Mouse (Mus musculus) liver, embryonic 11.5 days (tissue): ENCODE results near the gene Rps19. TPM values are rescaled to one million over a fixed set of nuclear protein-coding genes. Genes with fewer than 3 reads are reported as not detected.

Source experiments
- ATAC-seq: fragments of 200-750 bp; cut with Nextera tagmentation; replicated peaks from 2 replicates; pipeline ENCODE4 v1.8.0; 2017; ENCODE audit warnings: moderate number of reproducible peaks, mild to moderate bottlenecking, moderate TSS enrichment, moderate library complexity; ENCODE audit not compliant: low FRiP score
- DNase-seq: peaks from one replicate; pipeline ENCODE4 v3.0.0-alpha.2; 2017; ENCODE audit warnings: low spot score
- H3K27ac ChIP-seq: fragments of 300-500 bp; sonication (generic); 2 replicates; pipeline ENCODE4 v1.5.1; 2014; ENCODE audit warnings: mild to moderate bottlenecking, low read depth, low read length, control low read depth
- H3K27me3 ChIP-seq: fragments of 300-500 bp; sonication (generic); replicated peaks from 2 replicates; pipeline ENCODE4 v1.6.1; 2014; ENCODE audit warnings: low read length, mixed read lengths; ENCODE audit not compliant: control insufficient read depth, insufficient read depth
- H3K36me3 ChIP-seq: fragments of 300-500 bp; sonication (generic); 2 replicates; pipeline ENCODE4 v1.6.1; 2014; ENCODE audit warnings: mild to moderate bottlenecking, low read length, moderate library complexity, mixed read lengths; ENCODE audit not compliant: control insufficient read depth, insufficient read depth
- H3K4me1 ChIP-seq: fragments of 300-500 bp; sonication (generic); replicated peaks from 2 replicates; pipeline ENCODE4 v1.6.1; 2014; ENCODE audit warnings: low read length, mixed read lengths; ENCODE audit not compliant: control insufficient read depth, insufficient read depth
- H3K4me2 ChIP-seq: fragments of 300-500 bp; sonication (generic); 2 replicates; pipeline ENCODE4 v1.6.1; 2014; ENCODE audit warnings: mild to moderate bottlenecking, control low read depth, moderate library complexity
- H3K4me3 ChIP-seq: fragments of 300-500 bp; sonication (generic); 2 replicates; pipeline ENCODE4 v1.5.1; 2014; ENCODE audit warnings: low read depth, low read length, control low read depth
- H3K9ac ChIP-seq: fragments of 300-500 bp; sonication (generic); 2 replicates; pipeline ENCODE4 v1.6.1; 2014; ENCODE audit warnings: low read depth, low read length, control low read depth
- H3K9me3 ChIP-seq: fragments of 300-500 bp; sonication (generic); 2 replicates; pipeline ENCODE4 v1.6.1; 2016; ENCODE audit warnings: low read length, inconsistent platforms, mixed read lengths; ENCODE audit not compliant: control insufficient read depth
- WGBS: fragments of 180-500 bp; shearing (Covaris S2); extraction: QIAGEN DNeasy Blood & Tissue Kit; methylation state at CpG from one replicate; pipeline ENCODE4 v1.1.7; 2014; 5-methylcytosine and 5-hydroxymethylcytosine counted together
- polyA plus RNA-seq: library from polyadenylated mRNA; unstranded; fragments of >200 nt; fragmentation: Nextera tagmentation; extraction: Ambion mirVana; gene quantifications from 2 replicates; pipeline ENCODE4 v1.2.1, GENCODE M21; 2014

Gene Rps19
- polyA plus RNA-seq, 1 experiment from 2014 or later: 2,620 TPM

- Histone ChIP-seq H3K27me3 (no peaks in the 10 kb centered on the region), H3K9me3 (no peaks in the 10 kb centered on the region), H3K4me1 (peaks cover 10% of the 10 kb centered on the region), H3K27ac (no peak within 1 kb of the TSS), H3K4me2 (no peak within 1 kb of the TSS), H3K9ac (no peak within 1 kb of the TSS), H3K4me3 (no peak within 1 kb of the TSS), H3K36me3 (no peaks in the 10 kb centered on the region)
- WGBS: 83% methylated on average over 7 of the region's 7 CpGs
- DNase-seq (no peak), ATAC-seq (no peak)
Observed at GRCm38 (mm10) chr7:24861913-24862312, 22.3 kb upstream of the Rps19 start, which contains the start of gene Gm9844. TSS of gene Gm9844 (plus strand) at chr7:24862213.

GRCm38 (mm10) chr7:24862853-24863252 is 21.3 kb upstream of the Rps19 start:
- H3K9me3 ChIP-seq: no peaks in the 10 kb centered on the region
- DNase-seq (no peak), ATAC-seq (no peak)
- H3K27ac ChIP-seq: no peak overlapping the region
- H3K36me3 ChIP-seq: no peaks in the 10 kb centered on the region
- peaks cover 10% of the 10 kb centered on the region for H3K4me1 ChIP-seq
- no peak overlapping the region for H3K4me3 ChIP-seq
- no peak overlapping the region for H3K4me2 ChIP-seq
- 59% methylated on average over 4 of the region's 4 CpGs for whole genome bisulfite sequencing
- no peak overlapping the region for H3K9ac ChIP-seq
- H3K27me3 ChIP-seq: no peaks in the 10 kb centered on the region

GRCm38 (mm10) chr7:24864156-24864555 is 20.0 kb upstream of the Rps19 start:
- WGBS: 33% methylated on average over 6 of the region's 6 CpGs
- H3K4me2 ChIP-seq: no peak overlapping the region
- no peaks in the 10 kb centered on the region for H3K9me3 ChIP-seq
- H3K4me3 ChIP-seq: no peak overlapping the region
- ATAC-seq: no peak
- no peaks in the 10 kb centered on the region for H3K36me3 ChIP-seq
- H3K27me3 ChIP-seq: no peaks in the 10 kb centered on the region
- no peak overlapping the region for H3K27ac ChIP-seq
- no peak overlapping the region for H3K9ac ChIP-seq
- H3K4me1 ChIP-seq: peaks cover 1% of the 10 kb centered on the region
- DNase-seq: no peak

- Histone ChIP-seq H3K9me3 (no peaks in the 10 kb centered on the region), H3K4me2 (no peak overlapping the region), H3K9ac (no peak overlapping the region), H3K4me3 (no peak overlapping the region), H3K27ac (no peak overlapping the region), H3K27me3 (peaks cover 12% of the 10 kb centered on the region), H3K36me3 (no peaks in the 10 kb centered on the region), H3K4me1 (no peaks in the 10 kb centered on the region)
- no peak for ATAC-seq
- 60% methylated on average over 17 of the region's 17 CpGs for WGBS
- DNase-seq: no peak
Observed at GRCm38 (mm10) chr7:24869080-24869479, 15.1 kb upstream of the Rps19 start.

GRCm38 (mm10) chr7:24869532-24870165 is 14.5 kb upstream of the Rps19 start, which contains the start of the genes Lypd4 and Dmrtc2:
TSS of gene Lypd4 (minus strand) at chr7:24869941.
TSS of gene Dmrtc2 (plus strand) at chr7:24870057.
- peaks cover 12% of the 10 kb centered on the region for H3K27me3 ChIP-seq
- no peak for ATAC-seq
- 39% methylated on average over 41 of the region's 41 CpGs for WGBS

GRCm38 (mm10) chr7:24877588-24877987 is 6.6 kb upstream of the Rps19 start:
- no peaks in the 10 kb centered on the region for H3K4me1 ChIP-seq
- H3K4me2 ChIP-seq: no peak overlapping the region
- 75% methylated on average over 3 of the region's 3 CpGs for WGBS
- no peaks in the 10 kb centered on the region for H3K9me3 ChIP-seq
- H3K4me3 ChIP-seq: no peak overlapping the region
- no peak for ATAC-seq
- DNase-seq: no peak
- no peak overlapping the region for H3K27ac ChIP-seq
- H3K36me3 ChIP-seq: no peaks in the 10 kb centered on the region
- H3K27me3 ChIP-seq: no peaks in the 10 kb centered on the region
- H3K9ac ChIP-seq: no peak overlapping the region

More at GRCm38 (mm10) chr7:24869532-24870165, 14.5 kb upstream of the Rps19 start, which contains the start of the genes Lypd4 and Dmrtc2:
- DNase-seq: no peak
- Histone ChIP-seq H3K4me2 (no peak within 1 kb of the TSS), H3K9me3 (no peaks in the 10 kb centered on the region), H3K9ac (no peak within 1 kb of the TSS), H3K4me1 (no peaks in the 10 kb centered on the region), H3K4me3 (no peak within 1 kb of the TSS), H3K27ac (no peak within 1 kb of the TSS), H3K36me3 (no peaks in the 10 kb centered on the region)

- no peaks in the 10 kb centered on the region for H3K9me3 ChIP-seq
- H3K27ac ChIP-seq: no peak overlapping the region
- ATAC-seq (no peak), DNase-seq (no peak)
- H3K36me3 ChIP-seq: no peaks in the 10 kb centered on the region
- H3K9ac ChIP-seq: no peak overlapping the region
- no peaks in the 10 kb centered on the region for H3K27me3 ChIP-seq
- no peak overlapping the region for H3K4me3 ChIP-seq
- WGBS: 63% methylated on average over 2 of the region's 2 CpGs
- H3K4me1 ChIP-seq: no peaks in the 10 kb centered on the region
- H3K4me2 ChIP-seq: no peak overlapping the region
Observed at GRCm38 (mm10) chr7:24879620-24880019, 4.6 kb upstream of the Rps19 start.

GRCm38 (mm10) chr7:24882416-24883199 is 1.6 kb upstream of the Rps19 start:
- Histone ChIP-seq H3K27ac (no peak overlapping the region), H3K4me2 (no peak overlapping the region), H3K9ac (no peak overlapping the region), H3K4me3 (no peak overlapping the region), H3K27me3 (no peaks in the 10 kb centered on the region), H3K4me1 (peaks cover 20% of the 10 kb centered on the region), H3K9me3 (no peaks in the 10 kb centered on the region), H3K36me3 (peaks cover 24% of the 10 kb centered on the region)
- DNase-seq (no peak), ATAC-seq (no peak)
- 90% methylated on average over 9 of the region's 9 CpGs for WGBS
